Mouse (Mus musculus) cerebellum, postnatal 36 days (tissue): ENCODE data around the gene Dcxr.
"Not testable (repeated sequence)": the region's sequence is repeated elsewhere in the genome, so short reads cannot be mapped to it uniquely, and the experiment has no call there.

Source experiments
- DNase-seq, 2 experiments: peaks; one replicate each; pipeline ENCODE4 v3.0.0; 2021 to 2022; ENCODE audit warnings: mixed read lengths in 2 of 2

Gene Dcxr

DNA sequence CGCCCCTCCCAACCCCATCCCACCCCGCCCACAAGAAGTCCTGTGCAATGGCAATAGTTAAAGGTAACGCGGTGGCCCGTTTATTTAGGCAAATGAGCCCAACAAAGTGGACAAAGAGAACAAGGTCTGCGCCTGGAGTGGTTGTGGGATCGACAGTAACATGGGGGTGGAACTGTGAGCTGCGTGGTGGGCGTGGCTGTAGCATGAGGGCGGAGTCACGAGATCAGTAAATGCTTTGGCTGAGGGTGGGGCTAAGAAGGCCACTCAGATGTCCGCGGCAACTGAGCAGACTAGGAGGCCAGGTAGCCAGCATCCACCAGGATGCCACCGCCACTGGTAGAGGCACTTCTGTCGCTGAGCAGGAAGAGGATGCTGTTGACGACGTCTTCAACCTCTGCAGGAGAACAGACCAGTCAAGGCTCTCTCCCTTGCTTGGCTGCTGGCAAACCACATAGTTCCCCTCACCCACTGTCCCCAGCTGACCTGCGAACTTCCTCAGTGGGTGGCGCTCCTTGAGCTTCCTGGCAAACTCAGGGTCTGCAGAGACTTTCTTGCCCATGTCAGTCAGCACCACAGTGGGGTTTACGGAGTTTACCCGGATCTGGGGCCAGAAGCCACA lies 2.5 kb upstream of the Dcxr start:
- not testable (repeated sequence) for DNase-seq

- no peak for DNase-seq
Observed at GRCm38 (mm10) chr11:120728530-120729240, 1.6 kb upstream of the Dcxr start.

- DNase-seq = no peak
Observed at GRCm38 (mm10) chr11:120727564-120727963, 483 bp upstream of the Dcxr start.

GRCm38 (mm10) chr11:120726243-120727168 lies 575 bp downstream of the Dcxr start:
- DNase-seq = no peak

GRCm38 (mm10) chr11:120723509-120723908 lies 3.6 kb downstream of the Dcxr start:
- no peak for DNase-seq

GRCm38 (mm10) chr11:120722761-120723382 lies 4.2 kb downstream of the Dcxr start:
- no peak for DNase-seq

DNA sequence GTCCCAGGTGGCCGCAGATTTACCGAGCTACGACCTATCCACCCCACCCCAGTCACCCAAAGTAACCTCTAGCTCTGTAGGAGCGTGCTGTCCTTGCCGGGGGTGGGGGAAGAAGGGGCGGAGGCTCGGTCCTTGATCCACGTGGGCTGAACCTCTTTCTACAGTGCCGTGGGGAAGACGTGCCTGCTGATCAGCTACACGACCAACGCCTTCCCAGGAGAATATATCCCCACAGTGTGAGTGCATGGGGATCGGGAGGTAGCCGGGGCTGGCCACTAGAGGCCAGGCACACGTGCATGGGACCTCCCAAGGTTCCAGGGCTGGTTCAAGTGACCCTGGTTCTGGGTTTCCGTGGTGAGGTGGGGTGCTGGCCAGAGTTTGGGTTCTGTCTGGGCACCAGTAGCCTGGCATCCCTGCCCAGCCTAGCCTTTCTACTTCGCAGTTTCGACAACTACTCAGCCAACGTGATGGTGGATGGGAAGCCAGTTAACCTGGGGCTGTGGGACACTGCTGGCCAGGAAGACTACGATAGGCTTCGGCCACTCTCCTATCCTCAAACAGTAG lies 4.9 kb downstream of the Dcxr start:
- DNase-seq = no peak

DNA sequence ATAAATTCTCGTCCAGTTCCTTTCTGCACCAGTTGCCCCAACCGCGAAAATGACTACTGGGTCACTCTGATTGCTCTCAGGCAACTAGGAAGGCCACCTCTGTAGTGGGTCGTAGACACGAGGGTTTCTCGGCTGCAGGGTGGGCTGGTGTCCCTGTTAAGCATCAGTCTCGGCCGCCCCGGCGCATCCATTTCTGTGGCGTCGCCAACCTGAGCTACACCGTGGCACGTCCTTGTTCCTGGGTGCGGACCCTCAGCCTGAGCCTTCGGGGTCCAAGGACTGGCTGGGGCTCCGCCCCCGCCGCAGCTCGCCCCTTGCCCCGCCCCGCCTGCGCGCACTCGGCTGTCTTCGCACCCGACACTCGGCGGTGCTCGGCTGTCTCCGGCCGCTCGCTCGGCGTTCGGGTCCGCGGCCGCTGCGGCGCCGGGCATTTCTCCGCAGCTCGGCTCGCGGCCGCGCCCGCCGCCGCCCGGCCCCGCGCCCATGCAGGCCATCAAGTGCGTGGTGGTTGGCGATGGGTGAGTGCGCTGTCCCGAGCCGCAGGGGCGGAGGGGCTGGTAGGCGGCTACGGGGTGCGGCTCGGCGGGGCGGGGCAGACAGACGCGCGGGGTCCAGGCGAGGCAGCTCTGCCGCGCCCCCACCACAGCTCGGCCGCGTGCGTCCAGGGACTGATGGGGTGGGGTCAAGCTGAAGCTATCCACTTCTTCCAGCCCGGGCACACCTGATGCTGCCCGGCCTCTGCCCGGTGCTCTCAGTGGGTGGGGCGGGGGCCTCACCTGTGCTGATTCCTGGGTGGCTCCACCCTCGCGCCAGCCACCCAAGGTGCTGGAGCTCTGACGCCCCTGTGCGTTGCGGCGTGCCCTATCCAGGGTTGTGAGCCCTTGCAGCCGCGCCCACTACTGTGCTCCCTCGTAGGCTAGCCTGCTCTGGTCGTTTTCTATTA lies 5.7 kb downstream of the Dcxr start, which contains the start of gene Rac3:
Gene Rac3 (plus strand): TSS at position 347 of the 943 bp plus-strand sequence.
- peak; percentile 76 to 80 for DNase-seq

DNA sequence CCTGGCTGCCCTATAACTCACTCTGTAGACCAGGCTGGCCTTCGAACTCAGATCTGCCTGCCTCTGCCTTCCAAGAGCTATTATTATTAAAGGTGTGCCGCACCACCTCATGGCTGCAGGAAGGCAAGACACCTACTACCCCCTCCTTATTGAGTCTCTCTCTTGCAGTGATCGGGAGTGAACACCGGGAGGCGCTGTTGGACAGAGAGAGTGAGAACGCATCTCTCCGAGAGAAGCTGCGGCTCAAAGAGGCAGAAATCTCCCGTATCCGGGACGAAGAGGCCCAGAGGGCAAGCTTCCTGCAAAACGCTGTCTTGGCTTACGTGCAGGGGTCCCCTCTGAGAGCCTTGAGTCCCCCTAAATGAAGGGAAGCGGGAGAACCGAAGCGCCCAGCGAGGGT lies 6.6 kb downstream of the Dcxr start:
- DNase-seq = peak; percentile 92 to 93

- DNase-seq = no peak
Observed at GRCm38 (mm10) chr11:120719841-120720376, 7.2 kb downstream of the Dcxr start.

DNA sequence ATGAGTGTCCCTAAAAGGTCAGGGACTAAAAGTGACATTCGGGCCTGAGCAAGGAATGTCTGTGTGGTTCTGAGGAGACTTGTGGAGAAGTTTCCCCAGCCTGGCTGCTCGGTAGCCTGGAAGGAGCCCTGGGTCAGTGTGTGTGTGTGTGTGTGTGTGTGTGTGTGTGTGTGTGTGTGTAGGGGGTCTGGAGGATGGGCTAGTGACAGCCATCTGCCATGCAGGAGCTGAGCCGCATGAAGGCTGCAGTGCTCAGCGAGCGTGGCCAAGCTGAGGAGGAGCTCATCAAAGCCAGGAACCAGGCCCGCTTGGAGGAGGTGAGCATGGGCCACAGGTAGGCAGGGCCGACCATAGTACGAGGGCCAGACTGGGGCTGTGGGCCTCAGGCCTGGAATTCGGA lies 7.8 kb downstream of the Dcxr start:
- no peak for DNase-seq

GRCm38 (mm10) chr11:120715131-120715530 lies 11.9 kb downstream of the Dcxr start:
- no peak for DNase-seq

DNA sequence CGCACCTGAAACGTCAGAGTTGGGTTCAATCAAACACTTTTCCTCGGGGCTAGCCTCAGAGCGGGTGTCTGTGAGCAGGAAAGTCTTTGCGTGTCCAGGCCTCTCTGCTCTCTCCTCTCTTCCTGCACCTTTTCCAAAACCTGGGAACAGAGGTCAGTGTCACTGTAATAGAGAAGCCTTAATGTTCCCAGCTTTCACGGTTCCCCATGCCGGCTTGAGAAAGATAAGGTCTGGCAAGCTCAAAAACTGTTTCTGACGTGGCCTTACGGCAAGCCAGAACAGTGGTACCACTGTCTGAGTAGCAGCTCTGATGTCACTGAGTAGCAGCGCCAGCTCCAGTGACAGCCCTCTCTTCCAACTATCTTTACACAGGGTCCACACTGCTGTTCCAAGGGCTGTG lies 12.5 kb downstream of the Dcxr start:
- DNase-seq = no peak

- DNase-seq = peak; percentile 95 to 97
Observed at GRCm38 (mm10) chr11:120713580-120714518, 13.2 kb downstream of the Dcxr start, which contains the start of the genes Cenpx and Lrrc45. Gene Cenpx, minus strand, starts transcription at chr11:120713738. Gene Lrrc45, plus strand, starts transcription at chr11:120713925.

DNA sequence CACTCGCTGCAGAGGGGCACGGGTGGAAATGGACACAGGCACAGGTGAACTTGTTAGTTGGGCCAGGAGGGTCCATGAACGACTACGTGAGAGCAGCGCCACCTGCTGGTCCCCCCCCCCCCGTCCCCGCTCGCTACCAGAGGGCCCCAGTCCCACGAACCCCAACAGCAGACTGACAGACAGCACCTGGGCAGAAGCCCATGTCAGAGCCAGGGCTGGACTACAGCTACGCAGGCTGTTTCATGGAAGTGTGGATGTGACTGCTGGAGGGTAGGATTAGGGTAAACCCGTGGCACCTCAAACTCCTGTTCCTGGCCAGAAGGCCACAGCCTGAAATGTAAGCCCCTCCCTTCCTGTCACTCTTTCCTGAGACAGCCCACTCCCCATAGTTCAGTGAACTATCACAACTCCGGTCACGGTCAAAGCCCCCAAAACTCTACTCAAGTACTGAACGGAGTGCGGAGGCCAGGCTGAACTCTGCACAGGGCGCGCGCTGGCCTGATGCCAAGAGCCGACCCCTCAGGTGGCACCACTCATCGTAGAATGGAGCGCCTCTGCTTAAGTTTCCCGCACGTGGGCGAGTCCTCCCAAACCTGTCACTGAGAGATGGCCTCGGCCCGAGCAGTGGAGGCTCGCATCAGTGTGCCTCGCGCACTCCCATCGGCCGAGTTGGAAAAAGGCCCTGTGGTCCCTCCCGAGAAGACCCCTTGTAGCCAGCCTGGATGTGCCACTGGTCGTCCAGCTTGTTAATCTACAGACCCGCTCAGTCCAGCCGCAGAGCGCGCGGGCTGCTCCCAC lies 14.1 kb downstream of the Dcxr start:
- peak; percentile 44 to 53 for DNase-seq

- no peak for DNase-seq
Observed at GRCm38 (mm10) chr11:120711980-120712604, 15.0 kb downstream of the Dcxr start.

GRCm38 (mm10) chr11:120710672-120711071 lies 16.4 kb downstream of the Dcxr start:
- no peak for DNase-seq

- no peak for DNase-seq
Observed at GRCm38 (mm10) chr11:120709551-120709950, 17.5 kb downstream of the Dcxr start.
